Mouse (Mus musculus): ENCODE data around the gene Lrrc2. TPM values are rescaled to one million over a fixed set of nuclear protein-coding genes. Genes with fewer than 3 reads are reported as not detected.

The Lrrc2 gene
- polyA plus RNA-seq, 1 experiment = not detected

- Histone ChIP-seq H3K4me1 (ENCODE audit: control insufficient read depth, insufficient read depth, insufficient read length, low read length) (no peaks in the 10 kb centered on the region), H3K27me3 (ENCODE audit: control insufficient read depth, insufficient read depth, low read length) (no peaks in the 10 kb centered on the region), H3K4me3 (ENCODE audit: low read depth, low read length) (no peak overlapping the region), H3K36me3 (ENCODE audit: control insufficient read depth, insufficient read depth, low read length) (no peaks in the 10 kb centered on the region), H3K27ac (ENCODE audit: insufficient read depth, low read depth, low read length) (no peak overlapping the region)
- 87% methylated on average over 7 of the region's 7 CpGs for WGBS
- TF ChIP-seq POLR2A (IDR thresholded peaks at IDR 0.05; ENCODE audit: low read depth, low read length) (no peak), CTCF (IDR thresholded peaks at IDR 0.05; ENCODE audit: extremely low read depth, insufficient read length, insufficient replicate concordance, low read depth, low read length) (no peak)
Observed at GRCm38 (mm10) chr9:110935941-110936340, 15.4 kb upstream of the Lrrc2 start.

GRCm38 (mm10) chr9:110937506-110938490, 13.5 kb upstream of the Lrrc2 start:
- WGBS = 69% methylated on average over 12 of the region's 12 CpGs
- H3K27me3 ChIP-seq (ENCODE audit: control insufficient read depth, insufficient read depth, low read length) = no peaks in the 10 kb centered on the region
- TF ChIP-seq POLR2A (IDR thresholded peaks at IDR 0.05; ENCODE audit: low read depth, low read length) (no peak), CTCF (IDR thresholded peaks at IDR 0.05; ENCODE audit: extremely low read depth, insufficient read length, insufficient replicate concordance, low read depth, low read length) (no peak)
- H3K36me3 ChIP-seq (ENCODE audit: control insufficient read depth, insufficient read depth, low read length) = no peaks in the 10 kb centered on the region
- no peak overlapping the region for H3K4me3 ChIP-seq (ENCODE audit: low read depth, low read length)
- no peak overlapping the region for H3K27ac ChIP-seq (ENCODE audit: insufficient read depth, low read depth, low read length)
- H3K4me1 ChIP-seq (ENCODE audit: control insufficient read depth, insufficient read depth, insufficient read length, low read length) = no peaks in the 10 kb centered on the region

DNA sequence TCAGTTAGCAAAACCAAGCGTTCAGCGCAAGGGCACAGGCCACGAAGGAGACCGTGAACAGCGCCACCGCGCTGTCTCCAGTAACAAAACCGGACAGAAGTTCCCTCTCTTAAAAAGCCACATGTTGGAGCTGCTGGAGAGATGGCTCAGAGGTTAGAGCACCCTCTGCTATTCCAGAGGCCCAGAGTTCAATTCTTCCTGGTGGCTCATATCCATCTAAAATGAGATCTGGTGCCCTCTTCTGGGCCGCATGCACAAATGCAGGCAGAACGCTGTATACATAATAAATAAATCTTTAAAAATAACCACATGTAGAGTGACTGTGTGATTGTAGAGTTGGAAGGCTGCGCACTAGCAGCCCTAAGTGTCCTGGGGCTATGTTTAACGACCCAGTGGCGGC, 7.1 kb upstream of the Lrrc2 start:
- no peaks in the 10 kb centered on the region for H3K36me3 ChIP-seq (ENCODE audit: control insufficient read depth, insufficient read depth, low read length)
- H3K4me1 ChIP-seq (ENCODE audit: control insufficient read depth, insufficient read depth, insufficient read length, low read length) = no peaks in the 10 kb centered on the region
- TF ChIP-seq CTCF (IDR thresholded peaks at IDR 0.05; ENCODE audit: extremely low read depth, insufficient read length, insufficient replicate concordance, low read depth, low read length) = peak; percentile 33; the same call in 1 of the 2 replicates
- TF ChIP-seq POLR2A (IDR thresholded peaks at IDR 0.05; ENCODE audit: low read depth, low read length) = no peak
- no peak overlapping the region for H3K27ac ChIP-seq (ENCODE audit: insufficient read depth, low read depth, low read length)
- H3K4me3 ChIP-seq (ENCODE audit: low read depth, low read length) = no peak overlapping the region
- 0 out of 2 replicates have a peak, but pooled peaks cover 3% of the 10 kb centered on the region for H3K27me3 ChIP-seq (ENCODE audit: control insufficient read depth, insufficient read depth, low read length)
- WGBS = 38% methylated on average over 13 of the region's 13 CpGs

DNA sequence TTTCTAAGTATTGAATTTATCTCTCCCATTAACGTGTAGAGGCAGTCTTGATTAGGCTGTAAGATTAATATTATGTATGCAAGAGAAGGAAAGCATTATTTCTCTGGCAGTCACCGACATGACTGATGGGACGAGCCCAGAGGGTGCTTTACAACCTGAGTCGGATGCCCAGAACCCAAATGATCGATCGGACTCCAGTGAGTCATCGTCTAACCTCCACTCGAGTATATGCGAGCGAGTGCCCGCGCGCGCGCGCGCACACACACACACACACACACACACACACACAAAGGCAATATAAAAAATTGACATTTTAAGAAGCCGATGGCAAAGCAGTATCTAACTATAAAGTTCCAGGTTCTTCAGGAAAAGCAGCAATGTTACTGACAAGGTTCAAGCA, 6.0 kb upstream of the Lrrc2 start:
- H3K27ac ChIP-seq (ENCODE audit: insufficient read depth, low read depth, low read length) = no peak overlapping the region
- no peaks in the 10 kb centered on the region for H3K4me1 ChIP-seq (ENCODE audit: control insufficient read depth, insufficient read depth, insufficient read length, low read length)
- H3K27me3 ChIP-seq (ENCODE audit: control insufficient read depth, insufficient read depth, low read length) = 0 out of 2 replicates have a peak, but pooled peaks cover 3% of the 10 kb centered on the region
- TF ChIP-seq POLR2A (IDR thresholded peaks at IDR 0.05; ENCODE audit: low read depth, low read length) (no peak), CTCF (IDR thresholded peaks at IDR 0.05; ENCODE audit: extremely low read depth, insufficient read length, insufficient replicate concordance, low read depth, low read length) (no peak)
- 18% methylated on average over 18 of the region's 18 CpGs for WGBS
- no peak overlapping the region for H3K4me3 ChIP-seq (ENCODE audit: low read depth, low read length)
- no peaks in the 10 kb centered on the region for H3K36me3 ChIP-seq (ENCODE audit: control insufficient read depth, insufficient read depth, low read length)

DNA sequence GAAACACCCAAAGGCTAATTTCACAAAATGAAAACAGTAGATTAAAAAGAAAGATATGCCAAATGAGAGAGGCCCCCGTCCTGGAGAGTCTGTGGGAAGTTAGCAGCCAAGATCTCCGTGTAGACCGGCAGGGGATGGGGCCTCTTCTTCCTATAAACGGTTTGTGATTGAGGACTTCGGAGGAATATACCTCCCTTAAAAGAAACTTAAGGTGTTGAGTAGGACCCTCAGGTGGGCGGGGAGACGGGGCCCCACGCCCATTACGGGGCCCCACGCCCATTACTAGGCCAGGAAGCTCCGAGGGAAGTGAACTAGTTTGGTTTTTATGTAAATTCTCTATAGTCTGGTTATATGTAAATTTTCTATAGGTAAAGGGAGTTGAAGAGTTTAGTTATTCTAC, 5.4 kb upstream of the Lrrc2 start, which contains the start of gene Tdgf1:
Gene Tdgf1, minus strand, starts transcription at position 233 of the 400 bp plus-strand sequence.
- Histone ChIP-seq H3K4me3 (ENCODE audit: low read depth, low read length) (no peak within 1 kb of the TSS), H3K36me3 (ENCODE audit: control insufficient read depth, insufficient read depth, low read length) (no peaks in the 10 kb centered on the region), H3K27me3 (ENCODE audit: control insufficient read depth, insufficient read depth, low read length) (0 out of 2 replicates have a peak, but pooled peaks cover 3% of the 10 kb centered on the region), H3K27ac (ENCODE audit: insufficient read depth, low read depth, low read length) (no peak within 1 kb of the TSS), H3K4me1 (ENCODE audit: control insufficient read depth, insufficient read depth, insufficient read length, low read length) (no peaks in the 10 kb centered on the region)
- 36% methylated on average over 11 of the region's 11 CpGs for WGBS
- TF ChIP-seq CTCF (IDR thresholded peaks at IDR 0.05; ENCODE audit: extremely low read depth, insufficient read length, insufficient replicate concordance, low read depth, low read length) = no peak
- TF ChIP-seq POLR2A (IDR thresholded peaks at IDR 0.05; ENCODE audit: low read depth, low read length) = no peak

GRCm38 (mm10) chr9:110946548-110947044, 4.7 kb upstream of the Lrrc2 start:
- no peaks in the 10 kb centered on the region for H3K4me1 ChIP-seq (ENCODE audit: control insufficient read depth, insufficient read depth, insufficient read length, low read length)
- 68% methylated on average over 20 of the region's 20 CpGs for WGBS
- H3K4me3 ChIP-seq (ENCODE audit: low read depth, low read length) = no peak overlapping the region
- TF ChIP-seq POLR2A (IDR thresholded peaks at IDR 0.05; ENCODE audit: low read depth, low read length) (no peak), CTCF (IDR thresholded peaks at IDR 0.05; ENCODE audit: extremely low read depth, insufficient read length, insufficient replicate concordance, low read depth, low read length) (no peak)
- 0 out of 2 replicates have a peak, but pooled peaks cover 3% of the 10 kb centered on the region for H3K27me3 ChIP-seq (ENCODE audit: control insufficient read depth, insufficient read depth, low read length)
- no peaks in the 10 kb centered on the region for H3K36me3 ChIP-seq (ENCODE audit: control insufficient read depth, insufficient read depth, low read length)
- no peak overlapping the region for H3K27ac ChIP-seq (ENCODE audit: insufficient read depth, low read depth, low read length)

GRCm38 (mm10) chr9:110947261-110947661, 4.1 kb upstream of the Lrrc2 start:
- TF ChIP-seq POLR2A (IDR thresholded peaks at IDR 0.05; ENCODE audit: low read depth, low read length) (no peak), CTCF (IDR thresholded peaks at IDR 0.05; ENCODE audit: extremely low read depth, insufficient read length, insufficient replicate concordance, low read depth, low read length) (no peak)
- no peak overlapping the region for H3K4me3 ChIP-seq (ENCODE audit: low read depth, low read length)
- no peak overlapping the region for H3K27ac ChIP-seq (ENCODE audit: insufficient read depth, low read depth, low read length)
- 58% methylated on average over 6 of the region's 6 CpGs for WGBS
- H3K4me1 ChIP-seq (ENCODE audit: control insufficient read depth, insufficient read depth, insufficient read length, low read length) = no peaks in the 10 kb centered on the region
- H3K36me3 ChIP-seq (ENCODE audit: control insufficient read depth, insufficient read depth, low read length) = no peaks in the 10 kb centered on the region
- 0 out of 2 replicates have a peak, but pooled peaks cover 3% of the 10 kb centered on the region for H3K27me3 ChIP-seq (ENCODE audit: control insufficient read depth, insufficient read depth, low read length)
